Mouse (Mus musculus): ENCODE measurements around the gene Oxtr.

The Oxtr gene

GRCm38 (mm10) chr6:112488821-112489180, 942 bp downstream of the Oxtr start:
- DNase-seq (ENCODE audit: low read depth, low spot score), result no peak

- no peak for DNase-seq (ENCODE audit: low read depth, low spot score)
Observed at GRCm38 (mm10) chr6:112487993-112488392, 1.8 kb downstream of the Oxtr start.

- no peak for DNase-seq (ENCODE audit: low read depth, low spot score)
Observed at GRCm38 (mm10) chr6:112484316-112484715, 5.4 kb downstream of the Oxtr start.

GRCm38 (mm10) chr6:112479861-112480260, 9.9 kb downstream of the Oxtr start:
- no peak for DNase-seq (ENCODE audit: low read depth, low spot score)

- DNase-seq (ENCODE audit: low read depth, low spot score), result no peak
Observed at GRCm38 (mm10) chr6:112471644-112472043, 18.1 kb downstream of the Oxtr start.

GRCm38 (mm10) chr6:112466001-112466400, 23.7 kb downstream of the Oxtr start:
- no peak for DNase-seq (ENCODE audit: low read depth, low spot score)

- DNase-seq (ENCODE audit: low read depth, low spot score), result no peak
Observed at GRCm38 (mm10) chr6:112465441-112465840, 24.3 kb downstream of the Oxtr start.

- DNase-seq (ENCODE audit: low read depth, low spot score), result no peak
Observed at GRCm38 (mm10) chr6:112463331-112463730, 26.4 kb downstream of the Oxtr start.

- DNase-seq (ENCODE audit: low read depth, low spot score), result no peak
Observed at GRCm38 (mm10) chr6:112461459-112461858, 28.3 kb downstream of the Oxtr start.

- no peak for DNase-seq (ENCODE audit: low read depth, low spot score)
Observed at GRCm38 (mm10) chr6:112459341-112459749, 30.4 kb downstream of the Oxtr start, which contains the start of gene Cav3. Gene Cav3, plus strand, starts transcription at chr6:112459505.

- no peak for DNase-seq (ENCODE audit: low read depth, low spot score)
Observed at GRCm38 (mm10) chr6:112445675-112446074, 44.1 kb downstream of the Oxtr start.

GRCm38 (mm10) chr6:112426018-112426732, 63.6 kb downstream of the Oxtr start:
- no peak for DNase-seq (ENCODE audit: low read depth, low spot score)

GRCm38 (mm10) chr6:112423746-112424501, 65.8 kb downstream of the Oxtr start:
- no peak for DNase-seq (ENCODE audit: low read depth, low spot score)
